Mouse (Mus musculus): Measurements from ENCODE around the gene Zfp865.

- no peak for TF ChIP-seq CTCF (IDR thresholded peaks at IDR 0.05; ENCODE audit: borderline replicate concordance, insufficient read depth, low read depth, low read length)
- TF ChIP-seq POLR2A (IDR thresholded peaks at IDR 0.05; ENCODE audit: borderline replicate concordance, insufficient read depth, low read length), result no peak
Measured at GRCm38 (mm10) chr7:5057804-5058203, 37.6 kb downstream of the Zfp865 start.
